Mouse (Mus musculus): ENCODE measurements at regions not wholly inside any gene's neighbourhood (a gene's known extent, or its start where the extent isn't known, plus 50 kb on each side); places are given as distances from the start of the nearest gene placed in this dataset.

- peak in 1 of 2 experiments; percentile 32 for DNase-seq
Observed at GRCm38 (mm10) chr9:47909051-47909450, 252.8 kb upstream of the Nxpe4 start.

DNA sequence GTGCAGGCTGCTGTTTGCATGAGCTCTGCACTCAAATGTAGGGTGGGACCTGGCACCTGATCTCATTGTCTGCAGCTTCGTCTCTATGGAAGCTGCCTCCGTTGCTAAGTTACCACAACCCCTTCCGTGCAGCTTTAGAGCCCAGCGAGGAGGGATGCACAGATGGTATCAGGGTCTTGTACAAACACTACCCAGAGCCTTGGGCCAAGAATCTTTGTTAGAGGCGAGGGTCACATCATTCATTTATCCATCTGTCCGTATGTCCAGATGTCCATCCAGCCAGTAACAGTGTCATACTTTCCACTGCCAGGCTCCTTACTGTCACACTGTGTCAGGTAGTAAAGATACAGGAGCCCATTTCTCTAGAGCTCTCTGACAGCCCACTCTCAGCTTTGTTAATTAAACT is 251.3 kb upstream of the Nxpe4 start:
- DNase-seq, result peak; percentile 75 to 84

DNA sequence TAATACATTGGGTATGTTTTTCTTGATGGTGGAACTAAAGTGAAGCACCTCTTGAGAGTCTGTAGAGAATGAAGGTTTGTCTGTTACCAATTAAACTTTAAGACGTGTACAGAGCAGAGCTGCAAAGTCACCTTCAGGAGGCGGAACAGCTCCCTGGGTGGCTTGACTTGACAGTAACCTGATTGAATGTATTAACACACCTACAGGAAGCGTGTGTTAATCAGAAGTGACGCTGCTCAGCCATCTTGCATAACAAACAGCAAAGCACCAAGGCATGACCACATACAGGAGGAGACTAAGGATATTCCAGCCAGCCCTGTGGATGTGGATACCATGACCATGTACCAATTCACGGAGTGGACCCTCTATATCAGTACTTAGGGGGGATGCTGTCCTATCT is 249.0 kb upstream of the Nxpe4 start:
- DNase-seq, result no peak

- DNase-seq, result peak; percentile 32 to 38
Observed at GRCm38 (mm10) chr9:47935299-47935698, 226.5 kb upstream of the Nxpe4 start.

DNA sequence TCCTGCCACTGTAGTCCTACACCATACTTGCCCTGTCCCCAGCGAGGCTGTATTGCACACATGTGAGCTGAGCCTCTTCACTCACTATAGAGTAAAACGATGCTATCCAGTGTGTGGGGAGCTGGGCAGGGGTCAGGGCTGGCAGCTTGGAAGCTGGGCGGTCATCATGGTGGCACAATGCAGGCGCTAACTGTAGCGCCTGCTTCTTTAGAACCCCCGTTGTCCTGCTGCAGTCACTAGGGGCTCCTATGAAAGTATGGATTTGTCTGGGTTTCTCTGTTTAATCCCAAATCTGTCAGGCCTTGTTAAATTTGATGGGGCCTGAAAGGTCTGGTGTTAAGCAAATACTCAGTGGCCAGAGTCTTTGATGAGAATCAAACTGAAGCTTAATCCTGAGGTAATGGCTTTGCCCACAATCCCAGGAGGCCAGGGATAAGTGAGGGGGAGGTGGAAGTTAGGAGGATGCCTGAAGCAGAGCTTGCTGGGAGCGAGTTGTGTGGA is 225.8 kb upstream of the Nxpe4 start:
- no peak for DNase-seq

DNA sequence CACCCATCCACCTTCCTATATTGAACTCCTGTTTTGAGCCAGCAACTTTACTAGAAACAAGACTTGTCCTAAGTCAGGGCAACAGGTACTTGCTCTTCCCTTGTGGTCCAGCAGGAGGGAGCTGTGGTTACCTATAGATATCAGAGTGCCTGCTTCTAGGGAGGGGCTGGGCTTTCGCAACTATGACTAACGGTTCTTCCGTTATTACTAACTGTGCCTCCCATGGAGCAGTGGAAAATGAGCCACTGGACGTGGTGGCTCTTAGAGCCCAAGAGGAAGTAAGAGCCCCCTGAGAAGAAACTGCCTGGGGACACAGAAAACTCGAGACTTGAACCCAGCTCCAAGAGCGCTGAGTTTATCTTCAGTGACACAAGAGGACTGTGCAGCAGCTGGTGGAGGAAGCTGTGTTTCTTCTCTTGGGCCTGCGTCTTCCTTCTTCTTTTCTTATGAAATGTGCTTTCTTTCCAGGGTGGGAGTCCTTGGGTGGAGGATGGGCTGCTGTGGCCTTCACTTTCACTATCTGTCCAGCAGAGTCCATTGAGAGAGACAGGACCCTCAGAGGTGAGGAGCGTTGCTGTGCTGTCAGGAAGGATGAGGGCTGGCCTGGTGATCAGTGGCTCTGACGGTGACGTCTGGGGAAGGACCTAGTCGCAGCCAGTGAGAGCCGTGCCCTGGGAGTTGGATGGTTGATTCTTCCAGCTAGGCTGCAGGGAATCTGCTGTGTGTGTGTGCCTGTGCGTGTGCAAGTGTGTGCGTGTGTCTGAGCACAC is 222.7 kb upstream of the Nxpe4 start:
- DNase-seq, result no peak

DNA sequence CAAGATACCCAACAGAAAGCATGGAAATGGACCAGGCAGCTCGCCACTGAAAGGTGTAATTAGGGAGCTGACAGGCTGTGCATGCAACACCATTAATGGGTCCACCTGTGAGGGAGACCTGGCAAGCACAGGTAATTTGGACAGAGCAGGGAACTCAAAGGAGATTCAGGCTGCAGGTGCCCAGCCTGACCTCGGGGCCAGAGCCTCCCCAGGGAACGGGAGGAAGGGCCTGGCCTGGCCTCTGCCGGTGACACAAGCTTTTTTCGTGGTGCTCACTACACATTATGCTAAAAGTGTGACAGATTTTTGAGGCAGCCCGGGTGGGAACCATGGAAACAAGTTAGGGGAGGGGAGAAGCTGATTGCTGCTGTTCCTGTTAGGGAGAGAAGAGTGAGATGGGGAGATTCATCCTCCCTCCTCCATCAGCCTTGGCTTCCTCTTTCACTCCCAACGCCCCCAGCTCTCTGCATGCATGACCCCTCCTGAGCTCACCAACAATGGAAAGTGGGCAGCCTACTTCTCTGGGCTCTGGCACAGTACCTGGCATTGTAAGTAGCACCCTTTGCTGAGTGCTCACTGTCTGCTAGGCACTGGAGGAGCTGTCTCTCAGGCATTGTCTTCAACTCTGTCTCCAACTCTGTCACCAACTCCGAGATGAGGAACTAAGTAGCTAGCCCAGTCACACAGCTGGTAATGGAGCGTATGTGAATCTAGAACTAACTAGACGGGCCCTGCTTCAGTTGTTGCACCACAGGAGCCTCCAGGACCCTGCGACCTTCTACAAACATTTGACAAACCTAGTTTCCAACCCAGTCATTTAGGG is 218.9 kb upstream of the Nxpe4 start:
- peak; percentile 46 to 53 for DNase-seq

DNA sequence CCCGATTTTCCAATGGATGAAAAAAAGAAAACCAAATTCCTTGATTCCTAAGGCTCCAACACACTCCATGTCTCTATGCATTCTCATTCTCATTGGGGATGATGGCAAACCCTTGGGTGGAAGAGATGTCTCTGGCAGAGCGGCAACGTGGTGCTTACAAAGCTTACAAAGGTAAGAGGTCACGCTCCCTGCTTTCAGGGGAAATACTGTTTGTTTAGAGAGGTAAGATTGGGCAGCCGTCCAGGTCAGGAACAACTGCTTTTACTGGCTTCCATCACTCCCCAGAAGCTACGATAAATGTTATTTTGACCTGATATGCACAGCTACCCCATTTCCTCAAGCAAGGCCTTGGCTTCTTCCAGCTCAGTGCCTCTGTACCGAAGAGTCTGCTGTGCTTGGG is 215.6 kb upstream of the Nxpe4 start:
- no peak for DNase-seq

- peak; percentile 39 to 52 for DNase-seq
Observed at GRCm38 (mm10) chr9:47957881-47958280, 203.9 kb upstream of the Nxpe4 start.

DNA sequence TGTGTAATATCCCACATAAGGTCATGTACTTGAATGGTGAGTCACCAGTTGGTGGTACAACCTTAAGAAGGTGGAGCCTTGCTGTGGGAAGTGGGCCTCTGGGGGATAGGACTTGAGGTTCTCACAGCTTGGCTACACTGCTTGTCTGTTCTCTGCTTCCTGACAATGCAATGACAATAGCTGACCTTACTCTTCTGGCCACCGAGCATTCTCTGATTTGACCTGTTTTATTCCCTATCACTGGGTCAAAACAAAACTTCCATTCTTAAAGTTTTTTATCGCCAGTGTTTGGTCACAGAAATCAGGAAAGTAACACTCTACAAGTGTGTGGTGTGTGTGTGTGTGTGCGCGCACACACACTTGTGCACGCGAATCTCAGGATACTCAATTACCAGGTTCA is 203.0 kb upstream of the Nxpe4 start:
- DNase-seq, result no peak

DNA sequence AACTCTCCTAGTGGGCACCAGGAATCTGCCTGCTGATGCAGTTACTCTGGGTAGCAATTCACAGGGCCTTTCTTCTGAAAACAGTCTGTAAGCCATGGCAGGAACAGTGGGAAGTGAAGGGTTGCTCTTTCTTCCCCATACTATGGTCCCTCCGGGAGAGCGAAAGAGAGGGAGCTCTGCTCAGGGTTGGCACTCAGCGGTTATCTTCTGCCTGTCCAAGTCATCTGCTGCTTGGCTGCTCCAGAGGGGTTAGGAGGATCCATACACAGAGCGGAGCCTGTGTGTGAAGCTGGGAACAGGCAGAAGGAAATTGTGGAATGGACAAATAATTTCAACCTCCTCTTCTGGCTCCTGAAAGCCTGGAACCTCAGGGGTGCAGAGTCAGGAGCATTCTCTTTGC is 200.6 kb upstream of the Nxpe4 start:
- DNase-seq, result no peak

- no peak for DNase-seq
Observed at GRCm38 (mm10) chr9:47962161-47962560, 199.7 kb upstream of the Nxpe4 start.

GRCm38 (mm10) chr9:47962589-47962988 is 199.2 kb upstream of the Nxpe4 start:
- no peak for DNase-seq

- DNase-seq, result peak; percentile 30 to 35
Observed at GRCm38 (mm10) chr9:47973130-47973529, 188.7 kb upstream of the Nxpe4 start.

DNA sequence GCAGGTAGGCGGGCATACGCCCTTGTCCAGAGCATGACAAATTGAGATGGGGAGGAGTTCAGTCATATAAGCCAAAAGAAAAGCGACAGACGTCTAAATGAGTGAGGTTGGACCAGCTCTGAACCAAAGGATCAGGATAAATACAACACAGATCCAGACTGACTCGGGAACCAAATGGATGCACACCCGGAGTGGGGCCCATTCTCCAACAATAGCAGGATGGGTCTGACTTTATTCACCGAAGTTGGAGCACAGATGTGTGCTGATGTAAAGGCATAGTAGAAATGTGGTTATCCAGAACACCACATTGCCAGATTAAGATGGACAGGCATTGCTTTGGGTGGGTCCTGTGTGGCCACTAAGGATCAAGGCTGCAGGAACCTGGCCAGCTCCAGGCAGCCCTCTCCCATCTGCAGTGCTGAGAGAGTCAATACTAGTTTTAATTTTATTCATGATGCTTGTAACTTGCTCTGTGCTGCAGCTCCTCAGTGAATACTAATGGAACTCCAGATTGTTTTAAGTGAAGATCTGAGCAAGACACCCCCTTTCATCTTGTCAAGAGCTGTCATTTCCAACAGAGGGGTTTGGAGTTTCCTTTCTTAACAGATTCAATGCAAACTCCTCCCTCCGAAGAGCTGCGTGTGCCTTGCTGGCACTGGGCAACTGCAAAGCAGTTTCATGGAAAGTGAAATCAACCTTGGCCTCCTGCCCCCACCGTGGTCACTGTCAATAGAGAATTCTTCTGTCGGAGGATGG is 176.3 kb upstream of the Nxpe4 start:
- peak; percentile 54 to 64 for DNase-seq

GRCm38 (mm10) chr9:47987266-47987665 is 174.6 kb upstream of the Nxpe4 start:
- DNase-seq, result peak; percentile 53 to 69

GRCm38 (mm10) chr9:47994671-47995070 is 167.2 kb upstream of the Nxpe4 start:
- DNase-seq, result no peak

DNA sequence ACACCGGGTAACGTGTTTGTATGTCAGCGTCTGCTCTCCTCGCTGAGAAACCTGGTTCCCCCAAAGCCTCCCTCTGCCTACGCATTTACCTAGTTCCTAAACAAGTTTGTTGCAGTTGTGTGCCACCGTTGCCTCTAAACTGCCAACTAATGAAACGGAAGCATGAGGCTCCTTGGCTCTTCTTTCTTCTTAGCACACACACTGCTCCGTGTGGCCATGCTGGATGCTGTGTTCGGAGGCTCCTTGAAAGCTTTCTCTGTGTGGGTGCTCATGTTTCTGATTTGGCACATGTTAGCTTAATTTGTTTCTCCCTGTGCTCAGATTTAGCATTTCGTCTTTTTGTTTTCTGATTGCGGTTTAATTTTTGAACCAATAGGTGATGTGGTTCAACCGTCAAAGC is 162.2 kb upstream of the Nxpe4 start:
- DNase-seq, result no peak

- peak; percentile 15 to 19 for DNase-seq
Observed at GRCm38 (mm10) chr9:48029021-48029420, 132.8 kb upstream of the Nxpe4 start.

DNA sequence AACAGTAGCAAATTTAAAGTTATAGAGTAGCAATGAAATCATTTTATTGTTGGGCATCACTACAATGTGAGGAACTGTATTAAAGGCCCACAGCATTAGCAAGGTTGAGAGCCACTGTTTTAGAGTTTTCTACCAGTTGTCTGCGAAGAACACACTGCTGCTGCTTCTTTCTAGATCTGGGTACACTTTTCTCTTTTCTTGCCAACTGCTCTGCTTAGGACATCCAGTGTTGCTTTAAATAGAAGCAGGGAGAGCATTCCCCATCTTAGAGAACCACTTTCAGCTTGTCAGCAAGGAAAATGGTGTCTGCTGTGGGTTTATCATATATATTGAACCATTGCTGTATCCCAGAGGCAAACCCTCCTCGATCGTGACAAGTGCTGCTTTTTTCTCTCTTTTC is 131.0 kb upstream of the Nxpe4 start:
- no peak for DNase-seq

- no peak for DNase-seq
Observed at GRCm38 (mm10) chr9:48035959-48036358, 125.9 kb upstream of the Nxpe4 start.

DNA sequence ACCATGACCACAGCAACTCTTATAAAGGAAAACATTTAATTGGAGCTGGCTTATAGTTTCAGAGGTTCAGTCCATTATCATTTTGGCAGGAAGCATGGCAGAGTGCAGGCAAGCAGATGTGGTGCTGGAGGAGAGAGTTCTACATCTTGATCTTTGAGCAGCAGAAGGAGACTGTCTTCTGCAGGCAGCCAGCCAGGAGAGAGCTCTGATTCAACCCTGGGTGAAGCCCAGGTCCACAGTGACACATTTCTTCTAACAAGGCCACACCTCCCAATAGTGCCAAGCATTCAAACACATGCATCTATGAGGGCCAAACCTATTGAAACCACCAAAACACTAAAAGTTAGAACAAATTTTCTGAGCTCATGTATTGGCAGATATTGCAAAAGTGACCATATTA is 117.0 kb upstream of the Nxpe4 start:
- no peak for DNase-seq

- DNase-seq, result no peak
Observed at GRCm38 (mm10) chr9:48047846-48048245, 114.0 kb upstream of the Nxpe4 start.

Measured in cerebellum, postnatal 10 days (tissue).